9 mouse cellular contexts compared by ENCODE assay signal in the genomic region with DNA sequence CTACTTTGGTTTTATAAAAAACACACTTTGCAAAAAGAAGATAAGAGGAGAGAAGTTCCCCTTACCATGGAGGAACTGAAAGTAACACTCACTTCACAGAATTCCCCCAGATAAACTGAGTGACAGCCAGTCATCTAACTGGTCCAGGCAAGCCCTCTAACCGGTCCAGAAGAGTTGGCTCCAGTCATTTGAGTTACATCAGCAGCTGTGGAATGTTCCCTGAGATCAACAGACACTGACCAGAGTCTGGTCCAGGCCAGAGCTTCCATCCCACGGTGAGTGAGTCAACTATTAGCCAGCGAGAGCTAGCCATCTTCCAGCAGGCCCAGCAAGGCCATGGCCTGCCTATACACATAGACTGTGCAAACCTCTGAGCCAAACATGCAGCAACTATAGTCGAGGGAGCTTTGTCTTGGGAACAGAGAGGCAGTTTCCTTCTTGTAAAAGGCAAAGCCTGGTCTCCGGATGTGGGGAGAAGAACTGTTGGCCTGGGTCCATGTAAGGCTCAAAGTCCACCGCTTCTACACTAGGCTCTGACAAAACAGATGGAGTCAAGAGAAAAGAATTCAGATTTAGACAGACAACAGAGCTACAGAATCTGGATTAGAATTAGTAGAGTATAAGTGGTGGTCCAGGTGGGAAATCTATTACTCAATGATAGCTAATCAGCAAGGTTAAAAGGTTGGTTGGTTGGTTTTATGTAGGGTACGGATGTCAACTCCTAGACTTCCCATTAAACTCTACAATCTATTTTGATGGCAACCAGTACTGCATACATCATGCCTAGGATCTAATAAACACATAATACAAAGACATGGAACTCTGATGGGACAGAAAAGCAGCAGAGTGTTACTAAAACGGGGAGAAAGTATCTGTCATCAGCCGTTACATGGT. TPM values are rescaled to one million over a fixed set of nuclear protein-coding genes. Genes with fewer than 3 reads are reported as not detected.
DNase-seq lines count a peak whose midpoint lies in the region; ATAC-seq and TF ChIP-seq lines count a peak whose summit lies in the region.
"Had no signal": no experiment of that assay in that cellular context is flagged by ENCODE, and none has a peak within 500 bp of the region (broad histone marks: within the 10 kb centered on the region; RNA-seq: fewer than 3 reads in every experiment).

No protein-coding gene starts in this region.

- no peaks in the 10 kb centered on the region for H3K9me3 ChIP-seq in kidney, postnatal 0 days (replicated peaks; ENCODE audit: low read length)
- H3K9me3 ChIP-seq: embryonic facial prominence, embryonic 13.5 days had no signal

- H3K27me3 ChIP-seq in cerebellum, adult 2 months (ENCODE audit: control insufficient read depth, insufficient read depth, low read length) = no peaks in the 10 kb centered on the region
- H3K27me3 ChIP-seq in kidney, postnatal 0 days (ENCODE audit: insufficient read depth, low read length) = no peaks in the 10 kb centered on the region
- no peaks in the 10 kb centered on the region for H3K27me3 ChIP-seq in myocyte (ENCODE audit: control insufficient read depth, insufficient read depth, insufficient read length)
- H3K27me3 ChIP-seq: embryonic facial prominence, embryonic 13.5 days had no signal

- H3ac ChIP-seq in myocyte (ENCODE audit: control insufficient read depth, insufficient read length) = no peak overlapping the region

- peaks cover 26% of the 10 kb centered on the region for H3K4me1 ChIP-seq in cerebellum, adult 2 months (ENCODE audit: control insufficient read depth, insufficient read depth, low read length)
- peaks cover 39% of the 10 kb centered on the region for H3K4me1 ChIP-seq in kidney, postnatal 0 days (replicated peaks; ENCODE audit: insufficient read depth, low read length)

- WGBS in cerebellum, adult 2 months = 29% methylated on average over 9 of the region's 9 CpGs
- WGBS in kidney, postnatal 0 days = 46% methylated on average over 9 of the region's 9 CpGs

- no peak for TF ChIP-seq CTCF in cerebellum, adult 2 months (IDR thresholded peaks at IDR 0.05; ENCODE audit: borderline replicate concordance, insufficient read depth, low read depth, low read length)
- TF ChIP-seq CTCF in kidney, postnatal 0 days (IDR thresholded peaks at IDR 0.05; ENCODE audit: low read depth) = no peak

- 0 out of 2 replicates have a peak overlapping the region, but pooled peaks have one; percentile 10 for H3K27ac ChIP-seq in cerebellum, adult 2 months (ENCODE audit: insufficient read depth, low read length)
- peak overlapping the region; percentile 54 for H3K27ac ChIP-seq in kidney, postnatal 0 days
- H3K27ac ChIP-seq: embryonic facial prominence, embryonic 13.5 days had no signal

- H3K36me3 ChIP-seq in kidney, postnatal 0 days (ENCODE audit: insufficient read depth, low read length) = no peaks in the 10 kb centered on the region
- H3K36me3 ChIP-seq in myocyte (ENCODE audit: control insufficient read depth, insufficient read depth) = no peaks in the 10 kb centered on the region

- no peak overlapping the region for H3K9ac ChIP-seq in kidney, postnatal 0 days (ENCODE audit: low read depth, low read length)
- H3K9ac ChIP-seq: embryonic facial prominence, embryonic 13.5 days had no signal

- DNase-seq in cerebellum, adult 2 months = peak; percentile 32 to 41
- no peak for DNase-seq in cerebellum, adult 9-11 months
- DNase-seq in NIH3T3 (ENCODE audit: low read depth) = peak; percentile 91
- DNase-seq in heart, adult 18-20 months = peak; percentile 82 to 92
- DNase-seq in kidney, postnatal 0 days (ENCODE audit: low spot score) = peak; percentile 75
- no peak for DNase-seq in right cerebral cortex, adult 2 months (ENCODE audit: low spot score in 2 of 2)
- no peak for DNase-seq in cerebellum, adult 18-20 months

- no peak overlapping the region for H3K4me2 ChIP-seq in kidney, postnatal 0 days (ENCODE audit: low read length)
- peak overlapping the region; percentile 64 for H3K4me2 ChIP-seq in myocyte (ENCODE audit: low read depth)
- H3K4me2 ChIP-seq: embryonic facial prominence, embryonic 13.5 days had no signal

- ATAC-seq in kidney, postnatal 0 days (replicated peaks; ENCODE audit: low FRiP score, low read depth) = peak; percentile 81

- TF ChIP-seq POLR2A in cerebellum, adult 2 months (IDR thresholded peaks at IDR 0.05; ENCODE audit: borderline replicate concordance, insufficient read depth, low read length) = no peak
- no peak for TF ChIP-seq POLR2A in myocyte (IDR thresholded peaks at IDR 0.05; ENCODE audit: insufficient read length, low read depth)

- H3K79me2 ChIP-seq in myocyte (ENCODE audit: control insufficient read depth, insufficient read depth) = peaks cover 81% of the 10 kb centered on the region

- no peak overlapping the region for H3K4me3 ChIP-seq in cerebellum, adult 2 months (replicated peaks; ENCODE audit: insufficient read depth, low read depth, low read length)
- no peak overlapping the region for H3K4me3 ChIP-seq in kidney, postnatal 0 days (replicated peaks; ENCODE audit: low read depth, low read length)
- H3K4me3 ChIP-seq in myocyte = no peak overlapping the region
- H3K4me3 ChIP-seq: embryonic facial prominence, embryonic 13.5 days had no signal

TF ChIP-seq in myocyte, 11 proteins besides CTCF, POLR2A, EP300 and RAD21:
- no peak for TF ChIP-seq TCF12 (IDR thresholded peaks at IDR 0.05; ENCODE audit: insufficient read depth, poor library complexity, severe bottlenecking)
- TF ChIP-seq MYOG (IDR thresholded peaks at IDR 0.05; ENCODE audit: control insufficient read depth in 1 of 3, insufficient read depth in 1 of 3, insufficient read length in 2 of 3, low read depth in 2 of 3) = peak in 1 of 3 experiments; percentile 11
- TF ChIP-seq MAX (IDR thresholded peaks at IDR 0.05; ENCODE audit: low read depth) = peak; percentile 63
- peak; percentile 60 to 82 (median 80) for TF ChIP-seq MYOD1 (IDR thresholded peaks at IDR 0.05; ENCODE audit: control insufficient read depth in 1 of 3, insufficient read length in 2 of 3, low read depth in 2 of 3)

RNA-seq across cellular contexts. Expression of a gene that starts 24.7 kb away (rescaled TPM):
- 1,076 and 1,150 TPM in 2 replicates for polyA plus RNA-seq in cerebellum, adult 2 months (2012; rRNA removed)
- 100 to 1,000 TPM; 132 to 140 TPM for total RNA-seq in heart, adult 18-20 months (2021)
- polyA plus RNA-seq in kidney, postnatal 0 days (2015; fragmentation: Nextera tagmentation; extraction: Ambion mirVana) = 360 and 361 TPM in 2 replicates
- polyA plus RNA-seq in myocyte (2012; fragmentation: generic; extraction: Trizol) = 207 TPM

Comparison
In these comparisons a context has a peak if more than half of its experiments do, and no peak if none do; other contexts are left out.
1. DNase-seq: peak in cerebellum, adult 2 months (2 of 2), NIH3T3 (single experiment), heart, adult 18-20 months (2 of 2) and kidney, postnatal 0 days (single experiment); none in cerebellum, adult 9-11 months (single experiment), right cerebral cortex, adult 2 months (0 of 2) and cerebellum, adult 18-20 months (0 of 2).